Mouse (Mus musculus): ENCODE results near the gene Satb1.

Satb1 gene

GRCm38 (mm10) chr17:51763600-51763999 is 69.5 kb downstream of the Satb1 start:
- no peak for DNase-seq

GRCm38 (mm10) chr17:51762503-51762902 is 70.6 kb downstream of the Satb1 start:
- no peak for DNase-seq

DNA sequence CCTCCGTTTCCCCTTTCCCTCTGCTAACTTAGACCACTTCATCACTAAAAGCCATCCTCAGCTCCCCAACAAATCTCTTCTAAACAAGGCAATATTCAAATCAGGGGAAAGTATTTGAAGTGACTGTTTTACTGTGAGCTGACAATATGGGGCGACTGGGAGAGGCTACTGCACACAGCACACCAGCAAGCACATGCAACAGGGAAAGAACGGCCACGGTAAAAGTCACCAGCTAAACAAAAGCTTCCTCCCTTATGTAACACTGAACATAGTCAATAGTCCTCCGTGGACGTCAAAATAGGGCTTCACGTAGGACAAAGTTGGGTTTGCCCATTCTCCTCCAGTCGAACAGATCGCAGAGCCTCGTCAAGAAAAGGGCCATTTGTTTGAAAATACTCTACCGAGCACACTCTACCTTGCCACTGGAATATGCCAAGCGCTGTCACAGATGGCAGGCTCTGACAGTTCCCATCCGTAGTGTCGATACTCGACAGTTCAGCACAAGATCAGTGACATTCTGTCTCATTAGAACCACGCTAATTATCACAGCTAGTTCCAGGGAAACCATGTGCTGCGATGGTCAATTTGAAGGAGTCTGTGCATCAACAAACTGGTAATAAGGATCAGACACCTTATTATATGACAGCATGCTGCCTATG is 72.0 kb downstream of the Satb1 start:
- DNase-seq = no peak

- DNase-seq = no peak
These were observed 72.7 kb downstream of the Satb1 start for GRCm38 (mm10) chr17:51760251-51760887.

- DNase-seq = no peak
These were observed 73.6 kb downstream of the Satb1 start for GRCm38 (mm10) chr17:51759509-51759908.

DNA sequence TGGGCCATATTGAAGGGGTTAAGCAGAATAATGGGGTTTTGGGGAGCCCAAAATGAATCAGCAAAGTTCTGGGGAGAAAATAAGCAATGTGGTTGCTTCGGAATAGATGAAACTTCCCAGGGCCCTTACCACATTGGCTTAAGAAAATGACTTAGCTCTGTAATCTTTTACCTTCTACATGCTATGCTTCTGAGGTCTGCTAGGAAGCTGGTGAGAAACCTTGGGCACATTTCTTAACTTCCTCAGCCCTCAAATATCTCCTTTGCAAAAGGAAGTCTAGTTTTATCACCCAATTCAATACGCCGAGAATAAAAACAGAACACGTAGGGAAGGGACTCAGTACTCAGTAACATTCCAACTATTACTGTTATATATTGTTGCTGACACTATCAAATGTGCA is 80.9 kb downstream of the Satb1 start:
- no peak for DNase-seq

DNA sequence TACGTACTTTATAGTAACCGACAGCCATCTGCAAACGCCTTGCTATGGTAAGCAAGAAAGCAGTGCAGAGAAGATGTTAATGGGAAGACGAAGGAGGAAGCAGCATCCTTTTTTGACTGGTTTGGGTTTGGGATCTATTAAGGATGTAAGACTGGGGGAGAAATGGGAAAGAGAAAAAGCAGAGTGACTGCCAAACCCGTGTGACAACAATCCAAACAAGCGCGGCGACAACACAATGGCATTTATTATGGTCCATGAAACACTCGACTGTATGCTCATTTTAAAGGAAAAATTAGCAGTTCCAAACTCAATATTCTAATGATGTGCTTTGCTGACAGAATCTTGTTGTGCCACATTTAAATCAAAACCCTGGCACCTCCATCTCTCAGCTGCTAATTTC is 85.9 kb downstream of the Satb1 start:
- DNase-seq = no peak

GRCm38 (mm10) chr17:51742502-51742901 is 90.6 kb downstream of the Satb1 start:
- DNase-seq = no peak

GRCm38 (mm10) chr17:51741126-51741525 is 92.0 kb downstream of the Satb1 start:
- no peak for DNase-seq

DNA sequence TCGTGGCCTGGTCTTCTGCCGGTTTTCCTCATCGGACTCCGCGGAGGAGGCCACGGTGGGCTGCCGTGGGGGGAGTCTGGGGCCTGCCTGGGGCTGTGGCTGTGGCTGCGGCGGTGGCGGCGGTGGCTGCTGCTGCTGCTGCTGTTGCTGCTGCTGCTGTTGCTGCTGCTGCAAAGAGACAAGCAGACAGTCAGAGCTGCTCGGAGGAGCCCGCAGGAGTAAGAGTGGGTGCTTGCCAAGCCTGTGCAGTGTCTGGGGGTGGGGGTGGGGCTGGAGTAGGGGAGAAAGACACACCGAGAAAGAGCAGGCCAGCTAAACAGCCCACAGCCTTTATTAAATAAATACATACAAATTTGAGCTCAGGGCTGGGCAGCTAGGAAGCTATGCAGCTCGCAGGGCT is 92.8 kb downstream of the Satb1 start:
- no peak for DNase-seq

DNA sequence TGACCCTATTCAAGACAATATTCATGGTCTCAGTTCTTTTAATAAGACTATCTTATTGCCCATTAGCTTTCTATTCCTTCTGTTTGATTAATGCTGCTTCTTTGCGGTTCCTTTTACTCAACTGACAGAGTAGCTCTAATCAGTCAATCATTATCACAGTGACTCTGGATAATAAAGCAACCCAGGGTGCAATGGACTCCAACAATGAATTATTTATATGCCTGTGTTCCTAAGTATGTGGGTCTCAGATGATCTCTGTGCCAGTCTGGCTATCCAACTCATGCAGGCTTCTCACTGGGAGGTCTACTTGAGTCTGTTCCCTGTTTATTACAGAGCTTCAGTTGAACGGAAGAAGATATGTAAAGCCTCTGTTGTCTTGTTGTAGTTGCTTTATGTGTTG is 108.6 kb downstream of the Satb1 start:
- DNase-seq = no peak

DNA sequence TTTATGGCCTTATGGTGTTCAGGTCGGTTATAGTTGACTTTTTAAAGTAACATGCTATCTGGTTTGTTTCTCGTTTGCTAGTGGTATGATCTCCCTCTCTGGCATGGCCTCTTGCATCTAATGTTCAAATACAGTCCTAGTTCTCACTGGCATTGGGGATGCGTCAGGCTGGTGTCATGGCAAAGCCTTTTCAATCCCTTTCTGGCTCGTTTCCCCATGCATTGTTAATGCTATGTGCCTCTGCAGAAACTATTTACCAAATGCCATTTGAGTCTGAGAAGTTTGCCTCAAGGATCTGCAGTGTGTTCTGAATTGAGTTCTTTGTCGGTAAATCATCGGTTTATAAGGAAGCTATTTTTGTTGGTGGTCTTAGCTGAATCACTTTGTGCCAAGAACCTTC is 137.4 kb downstream of the Satb1 start:
- no peak for DNase-seq

GRCm38 (mm10) chr17:51695271-51695670 is 137.8 kb downstream of the Satb1 start:
- no peak for DNase-seq

GRCm38 (mm10) chr17:51690526-51690925 is 142.6 kb downstream of the Satb1 start:
- no peak for DNase-seq

DNA sequence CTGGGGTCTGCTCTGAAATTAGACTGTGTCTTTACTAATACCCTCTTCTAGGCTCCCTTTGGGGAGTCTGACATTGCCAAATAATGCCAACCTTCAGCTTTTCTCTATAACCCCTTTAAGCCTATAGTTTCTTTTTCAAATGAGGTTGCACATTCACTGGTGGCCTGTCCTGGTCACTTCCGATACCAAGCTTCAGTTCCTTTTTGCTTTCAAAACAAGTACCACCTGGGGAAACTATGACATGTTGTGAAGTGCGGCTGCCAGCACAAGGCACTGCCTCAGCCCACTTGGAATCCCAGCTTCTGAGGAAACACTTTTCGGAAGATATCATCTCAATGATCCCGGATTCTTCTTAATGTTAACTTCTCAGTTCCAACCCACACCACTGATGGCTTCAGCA is 145.9 kb downstream of the Satb1 start:
- DNase-seq = no peak

Data from kidney, postnatal 10 days (tissue).